Mouse (Mus musculus) hindbrain, embryonic 16.5 days (tissue): ENCODE measurements around the gene Hmgcl. TPM values are rescaled to one million over a fixed set of nuclear protein-coding genes. Genes with fewer than 3 reads are reported as not detected.
"Not testable (repeated sequence)": the region's sequence is repeated elsewhere in the genome, so short reads cannot be mapped to it uniquely, and the experiment has no call there.

Experiments used
- ATAC-seq: fragments of 200-750 bp; cut with Nextera tagmentation; 2 replicates; pipeline ENCODE4 v1.8.0; 2017; ENCODE audit warnings: moderate TSS enrichment, moderate library complexity
- H3K27ac ChIP-seq: fragments of 300-500 bp; sonication (generic); 2 replicates; pipeline ENCODE4 v1.5.1; 2014; ENCODE audit warnings: low read depth, mild to moderate bottlenecking, control low read depth, low read length, moderate library complexity
- H3K27me3 ChIP-seq: fragments of 300-500 bp; sonication (generic); replicated peaks from 2 replicates; pipeline ENCODE4 v1.6.1; 2014; ENCODE audit warnings: low read length; ENCODE audit not compliant: control insufficient read depth, insufficient read depth
- H3K36me3 ChIP-seq: fragments of 300-500 bp; sonication (generic); 2 replicates; pipeline ENCODE4 v1.6.1; 2014; ENCODE audit warnings: mild to moderate bottlenecking, low read length, moderate library complexity, mixed read lengths; ENCODE audit not compliant: control insufficient read depth, insufficient read depth
- H3K4me1 ChIP-seq: fragments of 300-500 bp; sonication (generic); 2 replicates; pipeline ENCODE4 v1.6.1; 2014; ENCODE audit warnings: low read depth, low read length; ENCODE audit not compliant: control insufficient read depth, insufficient read depth
- H3K4me2 ChIP-seq: fragments of 300-500 bp; sonication (generic); 2 replicates; pipeline ENCODE4 v1.6.1; 2014; ENCODE audit warnings: mild to moderate bottlenecking, low read length, control low read depth, moderate library complexity
- H3K4me3 ChIP-seq: fragments of 300-500 bp; sonication (generic); 2 replicates; pipeline ENCODE4 v1.5.1; 2014; ENCODE audit warnings: mild to moderate bottlenecking, low read length, control low read depth, moderate library complexity
- H3K9ac ChIP-seq: fragments of 300-500 bp; sonication (generic); 2 replicates; pipeline ENCODE4 v1.6.1; 2014; ENCODE audit warnings: low read depth, mild to moderate bottlenecking, control low read depth, low read length, moderate library complexity
- H3K9me3 ChIP-seq: fragments of 300-500 bp; sonication (generic); 2 replicates; pipeline ENCODE4 v1.6.1; 2014; ENCODE audit warnings: mild to moderate bottlenecking, low read length, moderate library complexity; ENCODE audit not compliant: control insufficient read depth
- WGBS: fragments of 180-500 bp; shearing (Covaris S2); extraction: QIAGEN DNeasy Blood & Tissue Kit; methylation state at CpG from one replicate; pipeline ENCODE4 v1.1.7; 2014; 5-methylcytosine and 5-hydroxymethylcytosine counted together
- polyA plus RNA-seq: library from polyadenylated mRNA; unstranded; fragments of >200 nt; fragmentation: Nextera tagmentation; extraction: Ambion mirVana; gene quantifications from 2 replicates; pipeline ENCODE4 v1.2.1, GENCODE M21; 2015

The Hmgcl gene
- polyA plus RNA-seq, 1 experiment from 2014 or later, result 66.8 TPM

DNA sequence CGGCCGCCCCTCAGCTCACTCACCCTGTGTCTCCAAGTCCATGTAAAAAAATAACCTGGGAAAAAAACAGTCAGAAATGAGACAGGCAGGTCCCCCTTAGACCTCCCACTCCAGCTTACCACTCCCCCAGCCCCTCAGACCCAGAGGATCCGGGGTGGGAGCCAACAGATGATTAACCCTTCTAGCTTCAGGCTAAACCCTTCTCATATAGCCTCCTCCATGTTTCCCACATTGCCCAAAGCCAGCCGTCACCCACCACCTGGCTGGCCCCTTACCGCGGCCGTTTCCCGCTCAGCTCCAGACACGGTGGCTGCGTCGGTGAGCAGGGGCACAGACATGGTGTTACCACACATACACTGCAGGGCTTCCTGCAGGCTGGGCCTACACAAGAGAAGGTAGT lies 24.3 kb downstream of the Hmgcl start:
- H3K27ac ChIP-seq, result no peak overlapping the region
- H3K27me3 ChIP-seq, result no peaks in the 10 kb centered on the region
- peaks cover 43% of the 10 kb centered on the region for H3K36me3 ChIP-seq
- no peak overlapping the region for H3K9ac ChIP-seq
- H3K4me3 ChIP-seq, result no peak overlapping the region
- 88% methylated on average over 11 of the region's 11 CpGs for WGBS
- H3K4me1 ChIP-seq, result peaks cover 13% of the 10 kb centered on the region
- no peak for ATAC-seq
- H3K9me3 ChIP-seq, result no peaks in the 10 kb centered on the region
- H3K4me2 ChIP-seq, result no peak overlapping the region

- peak overlapping the region; percentile 79 for H3K4me3 ChIP-seq
- under 1% methylated on average over 35 of the region's 35 CpGs for WGBS
- peak; percentile 75 for ATAC-seq
These were observed 25.7 kb downstream of the Hmgcl start for GRCm38 (mm10) chr4:135971805-135972555.

DNA sequence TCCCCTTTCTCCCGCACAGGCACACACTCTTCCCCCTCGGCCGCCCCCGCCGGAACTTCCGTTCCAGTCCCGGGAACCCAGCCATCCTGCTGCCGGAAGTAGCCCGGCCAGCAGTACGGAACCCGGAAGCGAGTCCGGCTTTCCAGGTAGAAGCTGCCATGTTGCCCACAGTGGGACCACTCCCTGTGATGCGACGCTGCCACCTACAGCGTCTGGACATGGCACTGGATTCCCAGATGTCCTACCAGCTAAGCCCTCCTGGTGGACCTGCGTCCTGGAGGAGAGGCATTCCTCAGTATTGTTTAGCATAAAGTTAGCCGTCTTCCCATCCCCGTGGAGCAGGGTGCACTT lies 26.3 kb downstream of the Hmgcl start, which contains the start of gene Lypla2:
TSS of gene Lypla2 (minus strand) at position 71 of the 351 bp plus-strand sequence.
- H3K27me3 ChIP-seq, result no peaks in the 10 kb centered on the region
- H3K4me3 ChIP-seq, result peak within 1 kb of the TSS; percentile 79
- 1% methylated on average over 19 of the region's 19 CpGs for WGBS
- H3K36me3 ChIP-seq, result peaks cover 40% of the 10 kb centered on the region
- H3K27ac ChIP-seq, result peak within 1 kb of the TSS; percentile 72
- peak within 1 kb of the TSS; percentile 95 for H3K4me2 ChIP-seq
- peak; percentile 90 for ATAC-seq
- peak within 1 kb of the TSS; percentile 87 for H3K9ac ChIP-seq
- H3K9me3 ChIP-seq, result no peaks in the 10 kb centered on the region
- peaks cover 13% of the 10 kb centered on the region for H3K4me1 ChIP-seq

More at GRCm38 (mm10) chr4:135971805-135972555, 25.7 kb downstream of the Hmgcl start:
- Histone ChIP-seq H3K4me2 (peak overlapping the region; percentile 95), H3K9me3 (no peaks in the 10 kb centered on the region), H3K4me1 (peaks cover 13% of the 10 kb centered on the region), H3K9ac (peak overlapping the region; percentile 87), H3K27me3 (no peaks in the 10 kb centered on the region), H3K27ac (peak overlapping the region; percentile 72), H3K36me3 (peaks cover 45% of the 10 kb centered on the region)

DNA sequence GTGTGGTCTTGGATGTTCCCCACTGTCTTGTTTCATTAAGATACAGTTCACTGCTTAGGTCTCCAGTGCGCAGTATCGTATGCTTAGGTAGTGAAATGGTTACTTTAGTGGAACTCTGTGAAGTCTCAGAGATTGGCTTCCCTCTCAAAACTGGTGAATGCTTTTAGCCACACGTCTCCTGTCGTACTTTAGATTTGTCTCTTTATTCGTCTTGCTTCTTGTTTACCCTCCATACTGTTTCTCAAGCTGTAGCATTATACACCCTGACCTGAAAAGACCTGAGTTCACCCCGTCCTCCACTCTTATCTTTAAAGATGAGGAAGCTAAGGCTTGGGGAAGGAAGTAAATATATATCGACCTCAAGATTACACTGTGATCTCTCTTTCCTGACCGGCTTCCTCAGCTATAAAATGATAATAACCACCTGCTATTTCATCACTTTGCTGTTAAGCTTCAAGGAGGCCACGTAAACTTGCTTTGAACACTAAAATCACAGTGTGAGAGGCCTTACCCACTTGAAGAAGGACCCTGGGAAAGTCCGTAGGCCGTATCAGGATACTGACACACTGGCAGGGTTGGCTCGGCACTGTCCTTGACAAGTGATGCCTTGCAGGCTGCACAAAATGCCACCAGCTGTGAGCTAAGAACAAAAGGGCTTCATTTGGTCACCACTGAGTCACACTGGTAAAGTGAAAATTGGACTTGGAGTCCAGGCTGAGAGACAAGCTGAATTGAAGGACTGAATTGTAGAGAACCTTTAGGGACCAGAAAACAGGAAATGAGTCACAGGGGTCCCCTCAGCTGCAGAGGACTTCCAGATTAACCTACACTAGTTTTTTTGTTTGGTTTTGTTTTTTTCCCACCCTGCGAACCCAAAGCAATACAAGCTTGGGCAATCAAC lies 26.9 kb downstream of the Hmgcl start:
- peak; percentile 9; the same call in 1 of the 2 replicates for ATAC-seq
- H3K4me1 ChIP-seq, result peaks cover 13% of the 10 kb centered on the region
- WGBS, result 68% methylated on average over 13 of the region's 13 CpGs
- H3K9me3 ChIP-seq, result no peaks in the 10 kb centered on the region
- H3K9ac ChIP-seq, result peak overlapping the region; percentile 42
- peak overlapping the region; percentile 79 for H3K4me3 ChIP-seq
- H3K36me3 ChIP-seq, result peaks cover 35% of the 10 kb centered on the region
- H3K27ac ChIP-seq, result no peak overlapping the region
- H3K4me2 ChIP-seq, result peak overlapping the region; percentile 95
- no peaks in the 10 kb centered on the region for H3K27me3 ChIP-seq

DNA sequence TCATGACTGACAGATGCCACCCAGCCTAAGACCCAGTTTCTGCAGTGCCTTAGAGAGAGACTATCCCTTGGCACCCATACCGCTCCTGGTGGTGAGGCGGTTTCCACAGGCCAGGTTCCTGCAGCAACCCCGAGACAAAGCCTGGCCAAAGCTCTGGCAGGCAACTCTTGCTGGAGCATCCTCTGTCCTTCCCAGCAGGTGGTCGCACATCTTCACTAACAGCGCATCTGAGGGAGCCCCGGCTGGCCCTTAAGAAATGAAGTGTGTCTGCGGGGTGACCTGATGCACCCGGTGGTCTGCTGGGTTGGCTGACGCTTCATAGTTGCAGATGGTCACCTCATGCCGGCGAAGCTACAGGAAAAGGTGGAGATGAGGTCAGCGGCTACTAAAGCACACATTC lies 29.9 kb downstream of the Hmgcl start:
- Histone ChIP-seq H3K36me3 (peaks cover 18% of the 10 kb centered on the region), H3K27me3 (no peaks in the 10 kb centered on the region), H3K27ac (no peak overlapping the region), H3K4me2 (no peak overlapping the region), H3K9ac (no peak overlapping the region), H3K4me1 (peaks cover 8% of the 10 kb centered on the region), H3K4me3 (no peak overlapping the region), H3K9me3 (no peaks in the 10 kb centered on the region)
- WGBS, result 92% methylated on average over 12 of the region's 12 CpGs
- ATAC-seq, result no peak

- H3K36me3 ChIP-seq, result peaks cover 26% of the 10 kb centered on the region
- 98% methylated on average over 5 of the region's 5 CpGs for WGBS
- H3K9ac ChIP-seq, result not testable (repeated sequence)
These were observed 34.0 kb downstream of the Hmgcl start for GRCm38 (mm10) chr4:135980223-135980622.

DNA sequence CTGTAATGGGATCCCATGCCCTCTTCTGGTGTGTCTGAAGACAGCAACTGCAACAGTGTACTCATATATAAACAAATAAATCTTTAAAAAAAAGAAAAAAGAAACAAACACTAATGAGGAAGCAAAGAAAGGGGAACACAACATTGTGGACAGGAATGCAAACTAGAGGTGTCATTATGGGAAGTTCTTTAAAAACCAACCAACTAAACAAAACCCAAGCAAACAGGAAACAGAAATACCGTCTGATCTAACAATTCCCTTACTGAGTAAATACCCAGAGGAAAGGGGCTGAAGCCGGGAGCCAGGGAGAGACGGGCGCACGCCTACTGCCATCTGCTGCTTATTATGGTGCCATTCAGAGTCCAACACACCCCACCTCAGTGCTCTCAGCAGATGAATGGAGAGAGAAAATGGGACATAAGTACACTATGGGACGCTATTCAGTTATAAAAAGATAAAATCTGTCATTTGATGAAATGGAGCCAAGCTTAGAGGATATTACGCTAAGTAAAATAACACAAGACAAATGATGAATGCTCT lies 35.3 kb downstream of the Hmgcl start:
- H3K27me3 ChIP-seq, result no peaks in the 10 kb centered on the region
- H3K36me3 ChIP-seq, result peaks cover 22% of the 10 kb centered on the region
- ATAC-seq, result no peak
- 71% methylated on average over 7 of the region's 7 CpGs for WGBS
- H3K9me3 ChIP-seq, result no peaks in the 10 kb centered on the region
- H3K4me2 ChIP-seq, result no peak overlapping the region
- no peak overlapping the region for H3K9ac ChIP-seq
- peaks cover 8% of the 10 kb centered on the region for H3K4me1 ChIP-seq
- H3K4me3 ChIP-seq, result no peak overlapping the region
- no peak overlapping the region for H3K27ac ChIP-seq

More at GRCm38 (mm10) chr4:135980223-135980622, 34.0 kb downstream of the Hmgcl start:
- H3K4me1 ChIP-seq, H3K4me3 ChIP-seq, H3K4me2 ChIP-seq, H3K27ac ChIP-seq, H3K9me3 ChIP-seq, H3K27me3 ChIP-seq, ATAC-seq: not testable (repeated sequence)

- 93% methylated on average over 5 of the region's 5 CpGs for WGBS
- Histone ChIP-seq H3K9ac (no peak overlapping the region), H3K27me3 (no peaks in the 10 kb centered on the region), H3K27ac (no peak overlapping the region), H3K4me1 (peaks cover 12% of the 10 kb centered on the region), H3K4me3 (no peak overlapping the region), H3K9me3 (no peaks in the 10 kb centered on the region), H3K4me2 (no peak overlapping the region), H3K36me3 (peaks cover 15% of the 10 kb centered on the region)
- no peak for ATAC-seq
These were observed 38.3 kb downstream of the Hmgcl start for GRCm38 (mm10) chr4:135984556-135984955.

- H3K27me3 ChIP-seq, result no peaks in the 10 kb centered on the region
- no peak overlapping the region for H3K4me2 ChIP-seq
- no peak overlapping the region for H3K4me3 ChIP-seq
- no peak overlapping the region for H3K27ac ChIP-seq
- H3K4me1 ChIP-seq, result peaks cover 12% of the 10 kb centered on the region
- ATAC-seq, result no peak
- no peak overlapping the region for H3K9ac ChIP-seq
- WGBS, result 94% methylated on average over 5 of the region's 5 CpGs
- H3K9me3 ChIP-seq, result no peaks in the 10 kb centered on the region
- H3K36me3 ChIP-seq, result peaks cover 15% of the 10 kb centered on the region
These were observed 38.9 kb downstream of the Hmgcl start for GRCm38 (mm10) chr4:135985193-135985592.
